Mouse (Mus musculus) gastrocnemius, adult 18-20 months (tissue): ENCODE results near the gene Slco3a1. TPM values are rescaled to one million over a fixed set of nuclear protein-coding genes. Genes with fewer than 3 reads are reported as not detected.
"Not testable (repeated sequence)": the region's sequence is repeated elsewhere in the genome, so short reads cannot be mapped to it uniquely, and the experiment has no call there.

Source experiments
- DNase-seq: peaks from one replicate; pipeline ENCODE4 v3.0.0; 2021; ENCODE audit warnings: low spot score
- total RNA-seq, 2 experiments: library from RNA; stranded (reverse); gene quantifications; 2 replicates each; pipeline ENCODE4 v1.2.3; 2021

The Slco3a1 gene
- total RNA-seq, 2 experiments from 2014 or later = 60.0 to 77.8 TPM

GRCm38 (mm10) chr7:74436642-74437041 is 117.9 kb downstream of the Slco3a1 start:
- no peak for DNase-seq

GRCm38 (mm10) chr7:74432950-74433349 is 121.6 kb downstream of the Slco3a1 start:
- DNase-seq = no peak

GRCm38 (mm10) chr7:74429252-74429651 is 125.3 kb downstream of the Slco3a1 start:
- DNase-seq = no peak

GRCm38 (mm10) chr7:74427135-74427534 is 127.4 kb downstream of the Slco3a1 start:
- DNase-seq = no peak

GRCm38 (mm10) chr7:74425941-74426340 is 128.6 kb downstream of the Slco3a1 start:
- DNase-seq = no peak

GRCm38 (mm10) chr7:74423928-74424850 is 130.4 kb downstream of the Slco3a1 start:
- peak; percentile 32 for DNase-seq

GRCm38 (mm10) chr7:74423316-74423715 is 131.3 kb downstream of the Slco3a1 start:
- peak; percentile 27 for DNase-seq

GRCm38 (mm10) chr7:74422731-74423130 is 131.8 kb downstream of the Slco3a1 start:
- DNase-seq = no peak

- DNase-seq = peak; percentile 59
Observed at GRCm38 (mm10) chr7:74422002-74422401, 132.6 kb downstream of the Slco3a1 start.

- DNase-seq = no peak
Observed at GRCm38 (mm10) chr7:74421591-74421990, 133.0 kb downstream of the Slco3a1 start.

GRCm38 (mm10) chr7:74419706-74420105 is 134.9 kb downstream of the Slco3a1 start:
- DNase-seq = no peak

GRCm38 (mm10) chr7:74417009-74417408 is 137.6 kb downstream of the Slco3a1 start:
- DNase-seq = no peak

GRCm38 (mm10) chr7:74415241-74415640 is 139.3 kb downstream of the Slco3a1 start:
- no peak for DNase-seq

- DNase-seq = no peak
Observed at GRCm38 (mm10) chr7:74413738-74414716, 140.6 kb downstream of the Slco3a1 start.

GRCm38 (mm10) chr7:74408601-74409323 is 145.8 kb downstream of the Slco3a1 start:
- DNase-seq = peak; percentile 81

- DNase-seq = not testable (repeated sequence)
Observed at GRCm38 (mm10) chr7:74407851-74408250, 146.7 kb downstream of the Slco3a1 start.

GRCm38 (mm10) chr7:74399729-74400128 is 154.9 kb downstream of the Slco3a1 start:
- DNase-seq = no peak

GRCm38 (mm10) chr7:74399154-74399553 is 155.4 kb downstream of the Slco3a1 start:
- DNase-seq = no peak

GRCm38 (mm10) chr7:74398326-74398725 is 156.3 kb downstream of the Slco3a1 start:
- DNase-seq = no peak

GRCm38 (mm10) chr7:74391451-74391873 is 163.1 kb downstream of the Slco3a1 start:
- DNase-seq = peak; percentile 54

GRCm38 (mm10) chr7:74389570-74389969 is 165.0 kb downstream of the Slco3a1 start:
- DNase-seq = no peak
